Mouse (Mus musculus) embryonic fibroblast, embryonic 13.5 days (primary cell): ENCODE results near the gene Gm9125.
"Not testable (repeated sequence)": the region's sequence is repeated elsewhere in the genome, so short reads cannot be mapped to it uniquely, and the experiment has no call there.

ENCODE experiments used
- CTCF ChIP-seq: IDR thresholded peaks from 2 replicates; pipeline ENCODE4 v1.5.1; 2011; ENCODE audit warnings: mild to moderate bottlenecking, control low read depth, low read length, moderate library complexity, borderline replicate concordance; ENCODE audit not compliant: insufficient read depth
- POLR2A ChIP-seq: IDR thresholded peaks from 2 replicates; pipeline ENCODE4 v1.6.1; 2011; ENCODE audit warnings: low read depth, mild to moderate bottlenecking, control low read depth, low read length, moderate library complexity

DNA sequence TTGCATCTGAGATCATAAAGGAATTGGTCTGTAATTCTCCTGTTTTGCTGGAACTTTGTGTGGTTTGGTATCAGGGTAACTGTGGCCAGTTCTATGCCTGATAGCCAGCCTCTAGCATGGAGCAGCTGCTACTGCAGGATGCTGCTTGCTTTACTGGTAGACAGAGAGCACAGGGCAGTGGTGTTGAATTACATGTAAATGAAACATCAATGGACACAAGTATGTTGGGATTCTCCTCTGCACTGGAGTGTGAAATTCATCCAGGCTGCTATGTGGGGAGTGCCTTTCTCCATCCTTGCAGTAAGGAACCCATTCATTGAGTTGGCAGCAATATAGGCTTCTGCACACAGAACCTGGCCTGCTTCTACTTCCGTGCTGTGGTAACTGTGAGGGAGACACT lies 16.4 kb downstream of the Gm9125 start:
- TF ChIP-seq CTCF, POLR2A: not testable (repeated sequence)
